21 mouse cellular contexts compared by ENCODE assay signal in genomic region chr10:108636086-108636485, GRCm38 (mm10).
DNase-seq lines count a peak whose midpoint lies in the region; ATAC-seq and TF ChIP-seq lines count a peak whose summit lies in the region.
"Had no signal": no experiment of that assay in that cellular context is flagged by ENCODE, and none has a peak within 500 bp of the region (broad histone marks: within the 10 kb centered on the region; RNA-seq: fewer than 3 reads in every experiment).

No protein-coding gene starts in this region.

- no peaks in the 10 kb centered on the region for H3K9me3 ChIP-seq in neural tube, embryonic 15.5 days (replicated peaks)
- H3K9me3 ChIP-seq: embryonic facial prominence, embryonic 12.5 days; heart, embryonic 13.5 days; hindbrain, embryonic 12.5 days had no signal

- intact Hi-C loops in left cerebral cortex, adult 2 months (cut with DNase I), result no loop called here
- intact Hi-C loops in left cerebral cortex, postnatal 14 days (cut with DNase I), result no loop called here

- H3K27me3 ChIP-seq in neural tube, embryonic 15.5 days (replicated peaks), result no peaks in the 10 kb centered on the region
- H3K27me3 ChIP-seq: embryonic facial prominence, embryonic 12.5 days; heart, embryonic 13.5 days; hindbrain, embryonic 12.5 days had no signal

- no peak for DNase-seq in frontal cortex, adult 2 months (ENCODE audit: extremely low spot score in 1 of 2, low spot score in 1 of 2)
- no peak for DNase-seq in left cerebral cortex, adult 2 months (ENCODE audit: extremely low spot score in 1 of 2, low spot score in 2 of 2)
- DNase-seq in left cerebral cortex, postnatal 14 days (ENCODE audit: low spot score in 2 of 2), result no peak
- no peak for DNase-seq in neural tube, embryonic 10.5 days (ENCODE audit: extremely low spot score, low spot score)
- DNase-seq in spleen, adult 12 weeks (ENCODE audit: low spot score), result no peak
- DNase-seq: adrenal gland, adult 8-10 months; adrenal gland, postnatal 36 days; cerebellum, adult 11 months; cerebellum, adult 8-10 months; cerebellum, postnatal 14 days; embryo, embryonic 11 days; forebrain, postnatal 0 days; gastrocnemius, postnatal 36 days; heart, adult 11 months; heart, postnatal 36 days had no signal

- 0 out of 2 replicates have a peak, but pooled peaks cover 5% of the 10 kb centered on the region for H3K36me3 ChIP-seq in neural tube, embryonic 15.5 days
- H3K36me3 ChIP-seq: embryonic facial prominence, embryonic 12.5 days; heart, embryonic 13.5 days; hindbrain, embryonic 12.5 days had no signal

- peak overlapping the region; percentile 60 for H3K27ac ChIP-seq in left cerebral cortex, adult 2 months
- H3K27ac ChIP-seq in neural tube, embryonic 15.5 days (replicated peaks), result no peak overlapping the region
- H3K27ac ChIP-seq: embryonic facial prominence, embryonic 12.5 days; heart, embryonic 13.5 days; hindbrain, embryonic 12.5 days had no signal

- ATAC-seq in frontal cortex, adult (ENCODE audit: low TSS enrichment), result 0 out of 2 replicates have a peak, but pooled peaks have one; percentile 18
- ATAC-seq in neural tube, embryonic 15.5 days (ENCODE audit: low FRiP score), result peak; percentile 65
- ATAC-seq: intestine, embryonic 16.5 days had no signal

- H3K9ac ChIP-seq in neural tube, embryonic 15.5 days (replicated peaks), result no peak overlapping the region
- H3K9ac ChIP-seq: embryonic facial prominence, embryonic 12.5 days; forebrain, postnatal 0 days; heart, embryonic 13.5 days; hindbrain, embryonic 12.5 days had no signal

- TF ChIP-seq CTCF in left cerebral cortex, adult 2 months (IDR thresholded peaks at IDR 0.05), result no peak

- H3K4me2 ChIP-seq in neural tube, embryonic 15.5 days, result no peak overlapping the region
- H3K4me2 ChIP-seq: embryonic facial prominence, embryonic 12.5 days; heart, embryonic 13.5 days; hindbrain, embryonic 12.5 days had no signal

- 47% methylated on average over 7 of the region's 7 CpGs for WGBS in neural tube, embryonic 15.5 days

- no peaks in the 10 kb centered on the region for H3K4me1 ChIP-seq in neural tube, embryonic 15.5 days
- H3K4me1 ChIP-seq: embryonic facial prominence, embryonic 12.5 days; hindbrain, embryonic 12.5 days had no signal

- no peak overlapping the region for H3K4me3 ChIP-seq in left cerebral cortex, adult 2 months
- H3K4me3 ChIP-seq in neural tube, embryonic 15.5 days (replicated peaks), result no peak overlapping the region
- H3K4me3 ChIP-seq: embryonic facial prominence, embryonic 12.5 days; heart, embryonic 13.5 days; hindbrain, embryonic 12.5 days had no signal
